Mouse (Mus musculus) lung, postnatal 0 days (tissue): ENCODE measurements around the gene Entpd1. TPM values are rescaled to one million over a fixed set of nuclear protein-coding genes. Genes with fewer than 3 reads are reported as not detected.
"Not testable (repeated sequence)": the region's sequence is repeated elsewhere in the genome, so short reads cannot be mapped to it uniquely, and the experiment has no call there.

Experiments used
- ATAC-seq: fragments of 200-750 bp; cut with Nextera tagmentation; 2 replicates; pipeline ENCODE4 v1.8.0; 2017; ENCODE audit warnings: moderate library complexity
- DNase-seq: peaks from one replicate; pipeline ENCODE4 v3.0.0-alpha.2; 2016; ENCODE audit warnings: low spot score
- H3K27ac ChIP-seq: fragments of 300-500 bp; sonication (generic); 2 replicates; pipeline ENCODE4 v1.5.1; 2014; ENCODE audit warnings: antibody characterized with exemption, mild to moderate bottlenecking, low read length, mixed read lengths
- H3K27me3 ChIP-seq: fragments of 300-500 bp; sonication (generic); replicated peaks from 2 replicates; pipeline ENCODE4 v1.6.1; 2014; ENCODE audit warnings: low read length, mixed read lengths; ENCODE audit not compliant: insufficient read depth
- H3K36me3 ChIP-seq: fragments of 300-500 bp; sonication (generic); 2 replicates; pipeline ENCODE4 v1.6.1; 2014; ENCODE audit warnings: low read length, mixed read lengths; ENCODE audit not compliant: insufficient read depth
- H3K4me1 ChIP-seq: fragments of 300-500 bp; sonication (generic); 2 replicates; pipeline ENCODE4 v1.6.1; 2014; ENCODE audit warnings: antibody characterized with exemption, low read depth, low read length, mixed read lengths; ENCODE audit not compliant: insufficient read depth
- H3K4me2 ChIP-seq: fragments of 300-500 bp; sonication (generic); replicated peaks from 2 replicates; pipeline ENCODE4 v1.6.1; 2014; ENCODE audit warnings: low read depth, mild to moderate bottlenecking, low read length, moderate library complexity, mixed read lengths
- H3K4me3 ChIP-seq: fragments of 300-500 bp; sonication (generic); 2 replicates; pipeline ENCODE4 v1.5.1; 2014; ENCODE audit warnings: low read depth, low read length
- H3K9ac ChIP-seq: fragments of 300-500 bp; sonication (generic); replicated peaks from 2 replicates; pipeline ENCODE4 v1.6.1; 2014; ENCODE audit warnings: low read depth, mild to moderate bottlenecking
- H3K9me3 ChIP-seq: fragments of 300-500 bp; sonication (generic); 2 replicates; pipeline ENCODE4 v1.6.1; 2016; ENCODE audit warnings: low read length, mixed read lengths
- CTCF ChIP-seq: IDR thresholded peaks from 2 replicates; pipeline ENCODE4 v1.5.1; 2016; ENCODE audit warnings: antibody characterized with exemption, mild to moderate bottlenecking
- EP300 ChIP-seq: IDR thresholded peaks from 2 replicates; pipeline ENCODE4 v1.6.1; 2016; ENCODE audit warnings: antibody characterized with exemption, mild to moderate bottlenecking, control low read depth
- WGBS: fragments of 180-500 bp; shearing (Covaris S2); extraction: QIAGEN DNeasy Blood & Tissue Kit; methylation state at CpG from one replicate; pipeline ENCODE4 v1.1.7; 2014; 5-methylcytosine and 5-hydroxymethylcytosine counted together
- polyA plus RNA-seq: library from polyadenylated mRNA; unstranded; fragments of >200 nt; fragmentation: Nextera tagmentation; extraction: Ambion mirVana; gene quantifications from 2 replicates; pipeline ENCODE4 v1.2.1, GENCODE M21; 2015

Entpd1 gene
- polyA plus RNA-seq, 1 experiment from 2014 or later, result 32.2 TPM

- TF ChIP-seq CTCF (no peak), EP300 (no peak)
- H3K9me3 ChIP-seq, result no peaks in the 10 kb centered on the region
- H3K36me3 ChIP-seq, result no peaks in the 10 kb centered on the region; the same call in 1 of the 2 replicates
- H3K9ac ChIP-seq, result no peak overlapping the region
- no peak overlapping the region for H3K4me2 ChIP-seq
- DNase-seq (no peak), ATAC-seq (no peak)
- H3K4me3 ChIP-seq, result no peak overlapping the region
- 88% methylated on average over 3 of the region's 3 CpGs for WGBS
- no peaks in the 10 kb centered on the region for H3K27me3 ChIP-seq
- no peak overlapping the region for H3K27ac ChIP-seq
- no peaks in the 10 kb centered on the region for H3K4me1 ChIP-seq
Observed at GRCm38 (mm10) chr19:40595231-40595630, 16.9 kb upstream of the Entpd1 start.

DNA sequence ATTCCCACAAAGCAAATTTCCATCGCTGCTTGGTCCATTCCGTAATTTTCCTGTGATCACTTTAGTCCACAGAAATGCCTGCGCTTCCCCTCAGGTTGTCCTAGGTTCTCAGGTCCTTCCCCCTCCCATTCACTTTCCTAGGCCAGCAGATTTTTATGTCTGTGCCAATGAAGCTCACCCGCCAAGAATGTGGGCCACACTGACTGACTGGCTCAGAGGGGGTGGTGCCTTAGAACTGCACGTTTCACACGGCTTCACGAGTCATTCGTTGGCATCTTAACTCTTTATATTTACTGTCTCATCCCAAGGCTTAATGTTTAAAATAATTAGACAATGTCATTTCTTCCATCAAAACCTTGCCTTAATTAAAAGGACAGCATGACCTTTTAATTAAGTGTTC lies 16.3 kb upstream of the Entpd1 start:
- WGBS, result 79% methylated on average over 8 of the region's 8 CpGs
- DNase-seq, result no peak
- Histone ChIP-seq H3K27me3 (no peaks in the 10 kb centered on the region), H3K9me3 (no peaks in the 10 kb centered on the region), H3K4me2 (no peak overlapping the region), H3K36me3 (no peaks in the 10 kb centered on the region; the same call in 1 of the 2 replicates), H3K4me3 (no peak overlapping the region), H3K27ac (no peak overlapping the region), H3K4me1 (no peaks in the 10 kb centered on the region), H3K9ac (no peak overlapping the region)
- TF ChIP-seq EP300 (no peak), CTCF (no peak)
- no peak for ATAC-seq

DNA sequence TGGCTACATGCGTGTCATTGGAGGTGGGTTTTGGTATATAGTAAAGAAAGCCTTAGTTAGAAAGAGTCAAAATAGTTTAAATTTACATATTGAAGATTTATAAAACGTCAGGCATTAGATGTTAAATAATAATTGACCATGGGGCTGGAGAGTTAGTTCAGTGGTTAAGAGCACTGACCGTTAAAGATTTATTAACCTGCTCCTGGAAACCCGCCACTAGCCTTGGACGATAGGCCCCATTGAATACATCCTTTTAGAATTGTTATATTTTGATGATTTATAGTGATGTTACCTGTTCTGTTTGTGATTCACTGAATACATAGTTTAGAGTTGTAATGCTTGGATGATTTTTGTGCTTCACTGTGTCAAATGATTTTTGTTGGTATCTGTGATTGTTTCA lies 11.3 kb upstream of the Entpd1 start:
- not testable (repeated sequence) for H3K4me1 ChIP-seq, H3K27me3 ChIP-seq, H3K9me3 ChIP-seq, H3K36me3 ChIP-seq, H3K4me3 ChIP-seq, H3K9ac ChIP-seq, H3K27ac ChIP-seq, DNase-seq, ATAC-seq, H3K4me2 ChIP-seq
- 87% methylated on average over 5 of the region's 5 CpGs for WGBS

- DNase-seq (no peak), ATAC-seq (no peak)
- no peaks in the 10 kb centered on the region for H3K4me1 ChIP-seq
- H3K9ac ChIP-seq, result no peak overlapping the region
- 86% methylated on average over 3 of the region's 3 CpGs for WGBS
- TF ChIP-seq EP300, result no peak
- TF ChIP-seq CTCF, result no peak
- no peaks in the 10 kb centered on the region for H3K27me3 ChIP-seq
- no peaks in the 10 kb centered on the region for H3K9me3 ChIP-seq
- no peak overlapping the region for H3K4me2 ChIP-seq
- no peak overlapping the region for H3K4me3 ChIP-seq
- H3K27ac ChIP-seq, result no peak overlapping the region
- peaks cover 2% of the 10 kb centered on the region; the same call in 1 of the 2 replicates for H3K36me3 ChIP-seq
Observed at GRCm38 (mm10) chr19:40601870-40602269, 10.3 kb upstream of the Entpd1 start.

DNA sequence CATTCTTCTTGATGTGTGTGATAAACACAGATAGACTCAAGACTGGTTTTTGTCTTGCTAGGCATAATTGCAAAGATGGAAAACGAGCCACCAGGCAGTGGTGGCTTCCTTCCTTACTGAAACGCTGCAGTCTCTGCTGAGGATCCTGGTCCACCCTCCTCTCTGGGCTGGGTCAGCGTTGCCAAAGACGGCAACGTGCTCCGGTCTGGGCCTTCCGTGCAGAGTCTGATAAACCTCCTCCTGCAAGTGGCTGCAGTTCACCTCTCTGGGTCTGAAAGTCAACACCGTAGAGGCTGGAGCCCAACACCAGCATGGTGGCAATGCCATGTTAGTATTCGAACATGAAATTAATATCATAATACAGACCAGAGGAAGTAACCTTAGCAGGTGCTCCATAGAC lies 7.0 kb upstream of the Entpd1 start:
- no peak overlapping the region for H3K4me3 ChIP-seq
- H3K9ac ChIP-seq, result no peak overlapping the region
- H3K27me3 ChIP-seq, result no peaks in the 10 kb centered on the region
- no peaks in the 10 kb centered on the region for H3K9me3 ChIP-seq
- H3K4me2 ChIP-seq, result no peak overlapping the region
- peaks cover 7% of the 10 kb centered on the region; the same call in 1 of the 2 replicates for H3K36me3 ChIP-seq
- WGBS, result 89% methylated on average over 9 of the region's 9 CpGs
- ATAC-seq, result no peak
- no peak for DNase-seq
- H3K4me1 ChIP-seq, result no peaks in the 10 kb centered on the region
- no peak for TF ChIP-seq CTCF
- no peak for TF ChIP-seq EP300
- H3K27ac ChIP-seq, result no peak overlapping the region

GRCm38 (mm10) chr19:40607676-40608075 lies 4.5 kb upstream of the Entpd1 start:
- no peaks in the 10 kb centered on the region for H3K27me3 ChIP-seq
- H3K9ac ChIP-seq, result no peak overlapping the region
- 83% methylated on average over 6 of the region's 6 CpGs for WGBS
- H3K36me3 ChIP-seq, result peaks cover 7% of the 10 kb centered on the region; the same call in 1 of the 2 replicates
- H3K4me3 ChIP-seq, result no peak overlapping the region
- TF ChIP-seq CTCF, result no peak
- no peak for TF ChIP-seq EP300
- H3K9me3 ChIP-seq, result no peaks in the 10 kb centered on the region
- H3K4me1 ChIP-seq, result no peaks in the 10 kb centered on the region
- ATAC-seq (no peak), DNase-seq (no peak)
- no peak overlapping the region for H3K4me2 ChIP-seq
- H3K27ac ChIP-seq, result no peak overlapping the region

- Histone ChIP-seq H3K27ac (no peak overlapping the region), H3K4me2 (no peak overlapping the region), H3K36me3 (no peaks in the 10 kb centered on the region), H3K4me1 (no peaks in the 10 kb centered on the region), H3K4me3 (no peak overlapping the region), H3K9ac (no peak overlapping the region), H3K27me3 (no peaks in the 10 kb centered on the region), H3K9me3 (no peaks in the 10 kb centered on the region)
- ATAC-seq, result no peak
- 71% methylated on average over 7 of the region's 7 CpGs for WGBS
- no peak for DNase-seq
- no peak for TF ChIP-seq CTCF
- TF ChIP-seq EP300, result no peak
Observed at GRCm38 (mm10) chr19:40614811-40615210, 2.6 kb downstream of the Entpd1 start.
